Mouse (Mus musculus) skeletal muscle tissue, postnatal 0 days (tissue): ENCODE measurements around the gene Arhgef33. TPM values are rescaled to one million over a fixed set of nuclear protein-coding genes. Genes with fewer than 3 reads are reported as not detected.

Experiments
- polyA plus RNA-seq: library from polyadenylated mRNA; unstranded; fragments of >200 nt; fragmentation: Nextera tagmentation; extraction: Ambion mirVana; gene quantifications from 2 replicates; pipeline ENCODE4 v1.2.1, GENCODE M21; 2015

Gene Arhgef33
- 1.5 and 2.3 TPM in 2 replicates for polyA plus RNA-seq

DNA sequence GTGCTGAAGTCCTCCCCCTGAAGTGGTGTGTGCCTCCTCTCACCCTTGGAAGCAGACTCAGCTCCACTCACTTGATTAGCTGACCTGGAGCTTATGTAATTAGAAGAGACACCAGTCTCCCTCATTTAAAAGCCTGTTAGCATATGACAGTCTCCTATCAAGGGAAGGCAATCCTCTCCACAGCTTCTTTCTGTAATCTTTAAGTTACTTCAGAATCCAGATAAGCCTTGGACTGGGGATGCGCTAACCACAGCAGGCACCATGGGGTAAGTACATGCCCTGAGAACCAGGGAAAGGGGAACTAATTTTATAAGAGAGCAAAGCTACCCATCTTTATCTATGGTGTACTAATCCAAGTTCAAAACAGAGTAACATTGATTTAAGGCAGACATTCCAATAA is at the start of gene Arhgef33:
Gene Arhgef33 (plus strand): TSS at position 157 of the 400 bp plus-strand sequence.

DNA sequence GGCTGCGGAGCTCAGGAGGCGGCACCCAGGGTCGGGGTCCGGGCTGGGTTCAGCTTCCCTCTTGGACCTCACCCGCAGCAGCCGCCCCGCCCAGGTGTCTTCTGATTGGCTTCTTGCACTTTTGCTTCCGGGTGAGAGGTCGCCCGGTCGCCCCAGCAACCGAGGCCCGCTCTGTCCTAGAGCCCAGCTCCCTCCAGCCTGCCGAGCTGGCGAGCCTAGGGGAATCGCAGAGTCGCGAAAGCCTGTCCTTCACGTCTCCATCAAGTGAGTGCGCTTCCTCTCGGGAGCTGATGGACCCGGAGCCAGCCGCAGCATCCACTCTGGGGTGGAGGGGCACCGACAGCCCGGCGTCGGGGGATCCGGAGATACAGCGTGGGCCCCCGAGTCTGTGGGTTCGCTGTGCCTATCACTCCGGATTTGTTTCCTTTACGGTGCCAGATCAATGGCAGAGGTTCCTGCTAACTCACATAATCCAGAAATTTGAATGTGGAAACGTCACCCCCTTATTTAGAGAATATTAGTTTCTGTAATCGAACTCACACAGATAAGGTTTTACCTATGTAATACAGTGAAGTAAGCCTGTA is 17.0 kb upstream of the Arhgef33 start, which contains the start of the genes Morn2 and Dhx57:
Gene Morn2 (plus strand): TSS at position 130 of the 584 bp plus-strand sequence.
Gene Dhx57 (minus strand): TSS at position 403 of the 584 bp plus-strand sequence.

DNA sequence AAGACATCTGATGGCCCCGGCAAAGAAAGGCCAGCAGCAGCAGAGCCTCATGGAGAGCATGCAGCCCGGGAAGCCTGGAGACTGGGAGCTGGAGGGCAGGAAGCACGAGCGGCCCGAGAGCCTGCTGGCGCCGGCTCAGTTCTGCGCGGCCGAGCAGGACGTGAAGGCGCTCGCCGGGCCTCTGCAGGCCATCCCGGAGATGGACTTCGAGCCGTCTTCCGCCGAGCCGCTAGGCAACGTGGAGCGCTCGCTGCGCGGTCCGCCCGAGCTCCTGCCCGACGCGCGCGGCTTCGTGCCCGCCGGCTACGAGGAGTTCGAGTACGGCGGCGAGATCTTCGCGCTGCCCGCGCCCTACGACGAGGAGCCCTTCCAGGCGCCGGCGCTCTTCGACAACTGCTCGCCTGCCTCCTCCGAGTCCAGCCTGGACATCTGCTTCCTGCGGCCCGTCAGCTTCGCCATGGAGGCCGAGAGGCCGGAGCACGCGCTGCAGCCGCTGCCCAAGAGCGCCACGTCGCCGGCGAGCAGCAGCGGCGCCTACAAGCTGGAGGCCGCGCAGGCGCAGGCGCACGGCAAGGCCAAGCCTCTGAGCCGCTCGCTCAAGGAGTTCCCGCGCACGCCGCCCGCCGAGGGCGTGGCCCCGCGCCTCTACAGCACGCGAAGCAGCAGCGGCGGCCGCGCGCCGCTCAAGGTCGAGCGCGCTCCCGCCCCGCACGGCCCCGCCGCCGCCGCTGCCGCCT is 66.0 kb downstream of the Arhgef33 start, which contains the start of gene Gm10190:
Gene Gm10190 (minus strand): TSS at position 553 of the 737 bp plus-strand sequence.

Other genes with a start within 250 kb of the Arhgef33 start
- 15.3 and 21.1 TPM in 2 replicates for gene Hnrnpll, start 245.1 kb upstream of the Arhgef33 start, polyA plus RNA-seq
- gene Galm, start 179.9 kb upstream of the Arhgef33 start, polyA plus RNA-seq = 7.2 and 10.6 TPM in 2 replicates
- gene Srsf7, start 100.1 kb upstream of the Arhgef33 start, polyA plus RNA-seq = 115 and 142 TPM in 2 replicates
- 0.09 TPM in 1 of 2 replicates, not detected in the other for gene Ttc39d, start 99.9 kb upstream of the Arhgef33 start, polyA plus RNA-seq
- gene Gemin6, start 83.0 kb upstream of the Arhgef33 start, polyA plus RNA-seq = 14.3 and 16.4 TPM in 2 replicates
- 9.4 and 9.6 TPM in 2 replicates for gene Morn2, start 17.2 kb upstream of the Arhgef33 start, polyA plus RNA-seq
- gene Dhx57, start 16.9 kb upstream of the Arhgef33 start, polyA plus RNA-seq = 4.7 TPM in 2 replicates
- gene Gm10190, start 66.1 kb downstream of the Arhgef33 start, polyA plus RNA-seq = 1.6 and 3.6 TPM in 2 replicates
- 1.8 and 2.3 TPM in 2 replicates for gene Sos1, start 173.0 kb downstream of the Arhgef33 start, polyA plus RNA-seq